Mouse (Mus musculus) heart, embryonic 10.5 days (tissue): Measurements from ENCODE around the gene Aqp7. TPM values are rescaled to one million over a fixed set of nuclear protein-coding genes. Genes with fewer than 3 reads are reported as not detected.
"Not testable (repeated sequence)": the region's sequence is repeated elsewhere in the genome, so short reads cannot be mapped to it uniquely, and the experiment has no call there.

Experiments
- DNase-seq: peaks from one replicate; pipeline ENCODE4 v3.0.0-alpha.2; 2017; ENCODE audit warnings: low spot score
- H3K27ac ChIP-seq: fragments of 300-500 bp; sonication (generic); 2 replicates; pipeline ENCODE4 v1.5.1; 2016; ENCODE audit warnings: mild to moderate bottlenecking
- H3K27me3 ChIP-seq: fragments of 300-500 bp; sonication (generic); 2 replicates; pipeline ENCODE4 v1.6.1; 2016; ENCODE audit warnings: mild to moderate bottlenecking; ENCODE audit not compliant: poor library complexity, insufficient read depth, severe bottlenecking
- H3K36me3 ChIP-seq: fragments of 300-500 bp; sonication (generic); 2 replicates; pipeline ENCODE4 v1.6.1; 2016; ENCODE audit warnings: mild to moderate bottlenecking, moderate library complexity
- H3K4me1 ChIP-seq: fragments of 300-500 bp; sonication (generic); 2 replicates; pipeline ENCODE4 v1.6.1; 2016; ENCODE audit warnings: mild to moderate bottlenecking
- H3K4me3 ChIP-seq: fragments of 300-500 bp; sonication (generic); 2 replicates; pipeline ENCODE4 v1.5.1; 2016; ENCODE audit warnings: mild to moderate bottlenecking, moderate library complexity
- H3K9me3 ChIP-seq: fragments of 300-500 bp; sonication (generic); 2 replicates; pipeline ENCODE4 v1.6.1; 2016; ENCODE audit warnings: mild to moderate bottlenecking, moderate library complexity
- WGBS: fragments of 180-500 bp; shearing (Covaris S2); methylation state at CpG from one replicate; pipeline ENCODE4 v1.1.7; 2016; 5-methylcytosine and 5-hydroxymethylcytosine counted together
- polyA plus RNA-seq: library from polyadenylated mRNA; unstranded; fragments of >200 nt; fragmentation: Nextera tagmentation; extraction: Ambion mirVana; gene quantifications from 2 replicates; pipeline ENCODE4 v1.2.1, GENCODE M21; 2016

The Aqp7 gene
- 0.09 and 1.2 TPM in 2 replicates for polyA plus RNA-seq

DNA sequence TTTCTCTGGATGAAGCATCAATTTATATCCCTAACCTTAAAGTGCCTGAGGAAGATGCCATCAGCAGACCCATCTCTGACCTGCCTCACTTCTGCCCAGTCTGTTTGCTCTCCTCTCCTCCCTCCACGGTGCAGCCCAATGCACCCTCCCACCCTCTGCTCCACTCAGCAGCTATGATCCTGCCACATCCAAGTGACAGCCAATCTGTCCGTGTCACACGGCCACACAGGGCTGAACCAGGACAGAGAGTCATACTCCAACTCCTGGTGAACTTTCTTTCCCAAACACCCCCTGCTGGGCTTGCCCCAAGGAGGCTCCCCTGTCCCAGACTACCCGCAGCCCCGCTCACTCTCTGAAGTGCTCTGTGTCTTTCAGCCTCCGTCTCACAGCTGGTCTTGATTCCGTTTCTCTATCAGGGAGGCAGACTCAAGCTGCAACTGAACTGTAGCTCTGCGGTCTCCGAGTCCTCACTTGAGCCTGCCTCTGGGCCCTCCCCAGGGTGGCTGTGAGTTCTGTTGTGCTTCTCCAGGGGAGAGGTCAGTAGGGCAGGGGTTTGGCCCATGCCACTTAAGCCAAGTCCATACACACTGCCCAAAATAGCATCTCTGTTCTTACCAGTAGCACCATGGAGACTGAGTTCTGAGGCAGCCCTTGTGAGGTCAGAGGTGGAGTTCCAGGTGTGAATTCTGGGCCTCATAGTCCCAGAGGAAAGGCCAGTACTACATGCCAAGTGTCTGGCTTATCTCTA lies at the start of gene Aqp7:
TSS of gene Aqp7 (minus strand) at position 616 of the 748 bp plus-strand sequence.
- Histone ChIP-seq H3K4me1 (peaks cover 32% of the 10 kb centered on the region), H3K4me3 (no peak within 1 kb of the TSS), H3K27me3 (no peaks in the 10 kb centered on the region), H3K36me3 (no peaks in the 10 kb centered on the region), H3K9me3 (no peaks in the 10 kb centered on the region), H3K27ac (0 out of 2 replicates have a peak within 1 kb of the TSS, but pooled peaks have one; percentile 30)
- no peak for DNase-seq
- WGBS = 23% methylated on average over 9 of the region's 9 CpGs

DNA sequence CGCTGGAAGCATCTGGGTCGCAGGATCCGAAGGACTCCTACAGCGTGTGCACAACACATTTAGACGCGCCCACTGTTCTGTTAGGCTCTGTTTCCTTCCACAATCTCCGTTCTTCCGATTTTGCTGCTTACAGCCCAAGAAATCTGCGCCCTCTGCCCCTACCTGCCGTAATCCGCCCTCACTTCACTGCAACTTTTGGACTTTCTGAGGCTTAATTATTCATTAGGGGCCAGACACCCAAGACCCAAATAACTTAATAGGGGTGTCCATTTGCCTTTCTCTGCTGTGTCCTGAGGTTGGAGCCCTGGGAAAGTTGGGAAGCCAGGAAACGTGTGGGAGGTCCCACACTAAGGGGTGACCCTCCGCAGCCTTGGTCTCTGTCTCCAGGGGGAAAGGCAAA lies 49.4 kb upstream of the Aqp7 start:
- Histone ChIP-seq H3K36me3 (no peaks in the 10 kb centered on the region), H3K4me3 (peak overlapping the region; percentile 66), H3K4me1 (peaks cover 32% of the 10 kb centered on the region), H3K27me3 (peaks cover 58% of the 10 kb centered on the region), H3K27ac (peak overlapping the region; percentile 72), H3K9me3 (no peaks in the 10 kb centered on the region)
- DNase-seq = no peak
- 50% methylated on average over 13 of the region's 13 CpGs for WGBS

- H3K27ac ChIP-seq = peak overlapping the region; percentile 72; the same call in 1 of the 2 replicates
- H3K27me3 ChIP-seq = peaks cover 58% of the 10 kb centered on the region
- H3K36me3 ChIP-seq = no peaks in the 10 kb centered on the region
- peak; percentile 86 for DNase-seq
- WGBS = 58% methylated on average over 5 of the region's 5 CpGs
- peak overlapping the region; percentile 66 for H3K4me3 ChIP-seq
- no peaks in the 10 kb centered on the region for H3K9me3 ChIP-seq
- peaks cover 32% of the 10 kb centered on the region for H3K4me1 ChIP-seq
Measured at GRCm38 (mm10) chr4:41096794-41097193, 48.9 kb upstream of the Aqp7 start.

- H3K9me3 ChIP-seq = no peaks in the 10 kb centered on the region
- H3K4me3 ChIP-seq = peak overlapping the region; percentile 66
- H3K27ac ChIP-seq = peak overlapping the region; percentile 1; the same call in 1 of the 2 replicates
- H3K4me1 ChIP-seq = peaks cover 32% of the 10 kb centered on the region
- WGBS = 47% methylated on average over 8 of the region's 8 CpGs
- H3K27me3 ChIP-seq = peaks cover 64% of the 10 kb centered on the region
- no peaks in the 10 kb centered on the region for H3K36me3 ChIP-seq
- no peak for DNase-seq
Measured at GRCm38 (mm10) chr4:41096169-41096568, 48.2 kb upstream of the Aqp7 start.

GRCm38 (mm10) chr4:41094361-41094760 lies 46.4 kb upstream of the Aqp7 start:
- Histone ChIP-seq H3K4me1 (peaks cover 35% of the 10 kb centered on the region), H3K36me3 (no peaks in the 10 kb centered on the region), H3K27ac (no peak overlapping the region), H3K27me3 (peaks cover 60% of the 10 kb centered on the region), H3K9me3 (no peaks in the 10 kb centered on the region), H3K4me3 (no peak overlapping the region)
- no peak for DNase-seq
- WGBS = 60% methylated on average over 9 of the region's 9 CpGs

GRCm38 (mm10) chr4:41092958-41093357 lies 45.0 kb upstream of the Aqp7 start:
- Histone ChIP-seq H3K4me1 (peaks cover 32% of the 10 kb centered on the region), H3K4me3 (no peak overlapping the region), H3K27me3 (peaks cover 47% of the 10 kb centered on the region), H3K9me3 (no peaks in the 10 kb centered on the region), H3K27ac (no peak overlapping the region), H3K36me3 (no peaks in the 10 kb centered on the region)
- DNase-seq = no peak
- 70% methylated on average over 1 of the region's 1 CpGs for WGBS

GRCm38 (mm10) chr4:41091391-41091790 lies 43.5 kb upstream of the Aqp7 start:
- H3K4me1 ChIP-seq = peaks cover 27% of the 10 kb centered on the region
- peaks cover 31% of the 10 kb centered on the region for H3K27me3 ChIP-seq
- no peak overlapping the region for H3K27ac ChIP-seq
- 41% methylated on average over 3 of the region's 3 CpGs for whole genome bisulfite sequencing
- H3K9me3 ChIP-seq = no peaks in the 10 kb centered on the region
- no peaks in the 10 kb centered on the region for H3K36me3 ChIP-seq
- DNase-seq = no peak
- no peak overlapping the region for H3K4me3 ChIP-seq

DNA sequence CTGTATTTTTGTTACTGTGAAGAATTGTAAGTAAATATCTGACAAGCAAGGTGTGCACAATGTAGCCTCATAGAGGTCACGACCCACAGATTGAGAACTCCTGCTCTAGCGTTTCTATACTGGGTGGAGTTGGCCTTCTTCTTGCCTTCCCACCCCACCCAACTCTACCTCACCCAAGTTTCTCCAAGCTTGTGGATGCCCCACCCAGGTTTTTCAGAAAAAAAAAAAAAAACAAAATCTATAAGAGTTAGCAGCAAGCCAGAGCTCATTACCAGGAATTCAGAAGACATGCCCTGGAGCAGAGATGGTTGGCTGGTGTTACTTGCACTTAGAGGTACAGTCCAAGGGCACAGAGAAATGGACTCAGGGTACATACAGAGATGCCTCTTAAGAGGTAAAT lies 41.8 kb upstream of the Aqp7 start:
- no peak overlapping the region for H3K4me3 ChIP-seq
- H3K27me3 ChIP-seq = peaks cover 16% of the 10 kb centered on the region; the same call in 1 of the 2 replicates
- peaks cover 20% of the 10 kb centered on the region; the same call in 1 of the 2 replicates for H3K4me1 ChIP-seq
- 77% methylated on average over 2 of the region's 2 CpGs for WGBS
- H3K36me3 ChIP-seq = no peaks in the 10 kb centered on the region
- H3K27ac ChIP-seq = 0 out of 2 replicates have a peak overlapping the region, but pooled peaks have one; percentile 22
- H3K9me3 ChIP-seq = no peaks in the 10 kb centered on the region
- DNase-seq = no peak

- Histone ChIP-seq H3K36me3 (no peaks in the 10 kb centered on the region), H3K27ac (no peak overlapping the region), H3K4me1 (peaks cover 15% of the 10 kb centered on the region; the same call in 1 of the 2 replicates), H3K27me3 (peaks cover 14% of the 10 kb centered on the region; the same call in 1 of the 2 replicates), H3K4me3 (no peak overlapping the region), H3K9me3 (no peaks in the 10 kb centered on the region)
- no peak for DNase-seq
- 77% methylated on average over 4 of the region's 4 CpGs for WGBS
Measured at GRCm38 (mm10) chr4:41089189-41089588, 41.2 kb upstream of the Aqp7 start.

DNA sequence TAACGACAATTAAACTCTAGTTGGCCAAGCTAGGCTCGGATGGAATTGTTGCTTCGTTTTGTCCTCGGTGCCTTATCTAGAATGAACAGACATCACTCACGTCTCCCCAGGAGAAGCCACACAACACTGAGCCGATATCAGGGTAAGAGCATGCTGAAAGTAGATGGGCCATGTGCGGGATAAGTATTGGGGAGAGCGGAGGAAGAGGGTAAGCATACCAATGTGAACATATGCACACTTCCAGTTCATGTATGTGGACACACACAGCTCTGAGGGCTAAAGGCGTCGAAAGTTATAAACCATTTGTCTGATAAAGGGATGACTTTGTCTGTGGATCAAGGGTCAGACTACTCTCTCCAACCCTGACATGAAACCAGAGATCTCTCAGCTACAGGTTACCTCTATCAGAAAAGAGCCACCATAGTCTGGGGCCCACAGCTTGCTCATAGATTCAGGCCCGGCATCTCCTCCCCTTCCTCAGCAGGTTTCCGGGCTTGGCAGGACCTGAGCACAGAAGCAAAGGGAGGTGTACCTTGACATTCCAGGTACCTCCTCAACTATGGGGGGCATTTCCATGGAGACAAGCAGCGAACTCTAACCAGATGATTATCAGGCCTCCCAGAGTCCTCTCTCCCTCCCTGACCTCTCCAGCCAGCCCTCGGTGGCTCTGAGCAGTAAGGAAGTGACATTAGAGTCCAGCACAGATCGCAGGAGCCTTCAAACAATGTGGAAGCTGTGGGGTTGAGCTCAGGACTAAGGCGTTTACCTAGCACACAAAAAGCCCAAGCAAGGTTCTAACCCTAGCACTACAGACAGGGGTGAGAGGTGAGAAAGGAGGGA lies 39.7 kb upstream of the Aqp7 start:
- Histone ChIP-seq H3K27me3 (peaks cover 8% of the 10 kb centered on the region; the same call in 1 of the 2 replicates), H3K36me3 (no peaks in the 10 kb centered on the region), H3K9me3 (no peaks in the 10 kb centered on the region), H3K27ac (peak overlapping the region; percentile 39; the same call in 1 of the 2 replicates), H3K4me1 (peaks cover 19% of the 10 kb centered on the region), H3K4me3 (no peak overlapping the region)
- WGBS = 68% methylated on average over 16 of the region's 16 CpGs
- DNase-seq = peak; percentile 88

GRCm38 (mm10) chr4:41086947-41087346 lies 39.0 kb upstream of the Aqp7 start:
- Histone ChIP-seq H3K9me3 (no peaks in the 10 kb centered on the region), H3K27ac (peak overlapping the region; percentile 39; the same call in 1 of the 2 replicates), H3K4me1 (peaks cover 20% of the 10 kb centered on the region), H3K36me3 (no peaks in the 10 kb centered on the region), H3K4me3 (no peak overlapping the region), H3K27me3 (peaks cover 8% of the 10 kb centered on the region; the same call in 1 of the 2 replicates)
- DNase-seq = no peak
- WGBS = 77% methylated on average over 9 of the region's 9 CpGs

- Histone ChIP-seq H3K27ac (no peak overlapping the region), H3K9me3 (no peaks in the 10 kb centered on the region), H3K36me3 (no peaks in the 10 kb centered on the region), H3K4me1 (peaks cover 17% of the 10 kb centered on the region), H3K4me3 (no peak overlapping the region), H3K27me3 (no peaks in the 10 kb centered on the region)
- WGBS = 81% methylated on average over 4 of the region's 4 CpGs
- no peak for DNase-seq
Measured at GRCm38 (mm10) chr4:41084819-41085218, 36.9 kb upstream of the Aqp7 start.

GRCm38 (mm10) chr4:41082803-41083202 lies 34.9 kb upstream of the Aqp7 start:
- 0 out of 2 replicates have a peak overlapping the region, but pooled peaks have one; percentile 8 for H3K27ac ChIP-seq
- 36% methylated on average over 4 of the region's 4 CpGs for WGBS
- not testable (repeated sequence) for H3K9me3 ChIP-seq, H3K36me3 ChIP-seq, H3K27me3 ChIP-seq, H3K4me3 ChIP-seq, DNase-seq
- peaks cover 17% of the 10 kb centered on the region for H3K4me1 ChIP-seq
